Mouse (Mus musculus) midbrain, embryonic 12.5 days (tissue): ENCODE data around the gene Plscr3. TPM values are rescaled to one million over a fixed set of nuclear protein-coding genes. Genes with fewer than 3 reads are reported as not detected.

ENCODE experiments used
- ATAC-seq: fragments of 200-750 bp; cut with Nextera tagmentation; 2 replicates; pipeline ENCODE4 v1.8.0; 2017; ENCODE audit warnings: low read depth, moderate TSS enrichment, moderate library complexity; ENCODE audit not compliant: low FRiP score
- H3K27ac ChIP-seq: fragments of 300-500 bp; sonication (generic); replicated peaks from 2 replicates; pipeline ENCODE4 v1.5.1; 2016; ENCODE audit warnings: mild to moderate bottlenecking
- H3K27me3 ChIP-seq: fragments of 300-500 bp; sonication (generic); 2 replicates; pipeline ENCODE4 v1.6.1; 2016; ENCODE audit warnings: mild to moderate bottlenecking
- H3K36me3 ChIP-seq: fragments of 300-500 bp; sonication (generic); 2 replicates; pipeline ENCODE4 v1.6.1; 2016
- H3K4me1 ChIP-seq: fragments of 300-500 bp; sonication (generic); 2 replicates; pipeline ENCODE4 v1.6.1; 2016
- H3K4me2 ChIP-seq: fragments of 300-500 bp; sonication (generic); replicated peaks from 2 replicates; pipeline ENCODE4 v1.6.1; 2016; ENCODE audit warnings: mild to moderate bottlenecking, moderate library complexity
- H3K4me3 ChIP-seq: fragments of 300-500 bp; sonication (generic); 2 replicates; pipeline ENCODE4 v1.5.1; 2016; ENCODE audit warnings: mild to moderate bottlenecking
- H3K9ac ChIP-seq: fragments of 300-500 bp; sonication (generic); replicated peaks from 2 replicates; pipeline ENCODE4 v1.6.1; 2016; ENCODE audit warnings: mild to moderate bottlenecking, moderate library complexity
- H3K9me3 ChIP-seq: fragments of 300-500 bp; sonication (generic); 2 replicates; pipeline ENCODE4 v1.6.1; 2016; ENCODE audit warnings: mild to moderate bottlenecking
- WGBS: fragments of 180-500 bp; shearing (Covaris S2); methylation state at CpG from one replicate; pipeline ENCODE4 v1.1.7; 2016; 5-methylcytosine and 5-hydroxymethylcytosine counted together
- polyA plus RNA-seq: library from polyadenylated mRNA; unstranded; fragments of >200 nt; fragmentation: Nextera tagmentation; extraction: Ambion mirVana; gene quantifications from 2 replicates; pipeline ENCODE4 v1.2.1, GENCODE M21; 2016

Gene Plscr3
- 62.9 and 70.1 TPM in 2 replicates for polyA plus RNA-seq

DNA sequence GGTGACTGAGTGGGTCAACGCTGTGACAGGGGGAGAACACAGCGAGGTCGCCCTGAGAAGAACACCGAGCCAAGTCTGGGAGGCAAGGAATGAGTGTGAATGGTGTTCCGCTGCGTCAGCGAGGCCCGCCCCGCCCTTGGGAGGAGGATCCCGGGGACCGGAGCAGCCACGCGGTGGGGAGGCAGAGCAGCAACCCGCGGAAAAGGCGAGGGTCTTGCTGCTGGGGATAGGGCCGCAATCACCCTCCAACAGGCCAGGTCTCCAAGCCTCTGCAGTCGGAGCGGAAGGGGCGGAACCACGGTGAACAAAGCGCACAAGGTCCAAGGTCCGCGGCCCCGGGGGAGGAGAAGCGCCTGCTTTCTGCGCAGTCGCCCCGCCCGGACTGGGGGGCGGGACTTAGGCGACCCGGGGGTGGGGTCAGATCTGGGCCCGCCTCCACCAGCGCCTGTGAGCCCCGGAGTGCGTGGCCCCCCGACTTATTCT lies at the start of gene Plscr3:
Plscr3 (plus strand) TSS at position 179 of the 483 bp plus-strand sequence.
- ATAC-seq: peak; percentile 94
- no peaks in the 10 kb centered on the region for H3K27me3 ChIP-seq
- no peaks in the 10 kb centered on the region for H3K9me3 ChIP-seq
- peak within 1 kb of the TSS; percentile 95 for H3K27ac ChIP-seq
- WGBS: 1% methylated on average over 33 of the region's 38 CpGs
- H3K4me1 ChIP-seq: peaks cover 32% of the 10 kb centered on the region
- H3K36me3 ChIP-seq: peaks cover 35% of the 10 kb centered on the region
- H3K4me3 ChIP-seq: peak within 1 kb of the TSS; percentile 75
- peak within 1 kb of the TSS; percentile 84 for H3K9ac ChIP-seq
- H3K4me2 ChIP-seq: peak within 1 kb of the TSS; percentile 70

DNA sequence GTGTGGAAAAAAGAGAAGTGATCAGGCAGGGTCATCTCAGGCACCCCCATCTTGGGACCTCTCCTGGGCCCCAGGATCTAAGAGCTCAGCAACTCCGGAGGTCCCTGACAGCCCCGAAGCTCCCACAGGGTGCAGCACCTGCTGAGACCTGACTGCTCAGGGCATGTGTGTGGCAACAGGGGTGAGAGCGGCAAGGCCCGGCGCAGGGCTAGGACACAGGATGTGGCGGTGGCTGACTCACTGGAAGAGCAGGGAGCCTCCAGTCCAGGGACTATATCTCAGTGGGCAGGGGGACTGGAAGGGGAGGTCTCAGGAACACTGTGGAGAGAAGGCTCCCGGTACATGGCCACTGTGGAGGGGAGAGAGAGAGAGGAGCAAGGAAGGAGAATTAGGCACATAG lies 48.3 kb upstream of the Plscr3 start:
- Histone ChIP-seq H3K4me2 (no peak overlapping the region), H3K36me3 (no peaks in the 10 kb centered on the region), H3K4me3 (no peak overlapping the region), H3K27me3 (peaks cover 58% of the 10 kb centered on the region), H3K9ac (no peak overlapping the region), H3K27ac (no peak overlapping the region), H3K9me3 (no peaks in the 10 kb centered on the region), H3K4me1 (peaks cover 48% of the 10 kb centered on the region)
- 84% methylated on average over 7 of the region's 7 CpGs for WGBS
- no peak for ATAC-seq

DNA sequence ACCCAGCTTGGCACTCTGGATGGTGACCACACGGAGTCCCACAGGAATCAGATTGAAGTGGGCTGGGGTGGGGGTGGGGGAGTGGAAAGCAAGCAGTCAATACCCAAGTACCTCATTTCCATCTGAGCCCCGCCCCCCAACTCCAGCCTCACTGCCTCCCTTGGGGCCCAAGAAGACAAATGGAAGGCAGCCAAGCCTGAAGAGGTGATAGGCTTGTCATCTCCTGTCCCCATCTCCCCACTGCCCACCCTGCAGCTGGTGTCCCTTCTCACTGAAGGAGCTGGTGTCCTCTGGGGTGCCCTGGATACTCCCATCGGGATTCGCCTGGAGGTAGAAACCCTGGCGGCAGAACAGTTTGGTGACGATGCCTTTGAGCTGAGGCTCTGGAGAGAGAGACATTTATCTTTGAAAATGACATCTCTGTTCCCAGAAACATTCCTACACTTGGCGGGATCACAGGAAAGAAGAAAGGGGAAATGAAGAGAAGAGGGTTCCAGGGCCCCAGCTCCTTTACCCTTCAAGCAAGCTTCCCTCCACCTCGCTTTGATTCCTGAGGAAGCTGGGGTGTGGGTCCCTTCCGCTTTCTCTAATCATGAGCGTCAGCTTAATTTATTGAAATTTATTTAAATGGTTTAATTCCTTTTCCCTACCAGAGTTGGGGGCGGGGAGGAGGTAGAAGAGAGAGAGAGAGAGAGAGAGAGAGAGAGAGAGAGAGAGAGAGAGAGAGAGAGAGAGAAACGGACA lies 46.6 kb upstream of the Plscr3 start:
- Histone ChIP-seq H3K27me3 (peaks cover 65% of the 10 kb centered on the region), H3K4me2 (peak overlapping the region; percentile 96), H3K36me3 (no peaks in the 10 kb centered on the region), H3K4me1 (peaks cover 64% of the 10 kb centered on the region), H3K4me3 (peak overlapping the region; percentile 58), H3K9ac (peak overlapping the region; percentile 71), H3K9me3 (no peaks in the 10 kb centered on the region), H3K27ac (peak overlapping the region; percentile 87)
- WGBS: 18% methylated on average over 11 of the region's 12 CpGs
- ATAC-seq: no peak

DNA sequence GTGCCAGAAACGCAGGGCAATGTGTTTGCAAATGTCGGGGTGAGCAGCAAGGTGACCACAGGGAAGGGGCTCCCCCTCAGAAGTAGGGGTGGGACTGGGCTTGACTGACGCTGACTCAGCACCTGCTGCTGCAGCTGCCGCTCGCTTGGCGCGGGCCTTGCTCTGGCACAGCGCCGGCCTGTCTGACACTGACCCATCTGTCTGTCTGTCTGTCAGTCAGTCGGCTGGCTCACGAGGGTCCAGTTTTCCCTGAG lies 46.1 kb upstream of the Plscr3 start:
- Histone ChIP-seq H3K4me3 (peak overlapping the region; percentile 58), H3K36me3 (no peaks in the 10 kb centered on the region), H3K27me3 (peaks cover 70% of the 10 kb centered on the region), H3K27ac (peak overlapping the region; percentile 87), H3K9me3 (no peaks in the 10 kb centered on the region), H3K4me2 (peak overlapping the region; percentile 96), H3K4me1 (peaks cover 69% of the 10 kb centered on the region), H3K9ac (peak overlapping the region; percentile 71)
- 0% methylated on average over 11 of the region's 11 CpGs for WGBS
- peak; percentile 41 for ATAC-seq

DNA sequence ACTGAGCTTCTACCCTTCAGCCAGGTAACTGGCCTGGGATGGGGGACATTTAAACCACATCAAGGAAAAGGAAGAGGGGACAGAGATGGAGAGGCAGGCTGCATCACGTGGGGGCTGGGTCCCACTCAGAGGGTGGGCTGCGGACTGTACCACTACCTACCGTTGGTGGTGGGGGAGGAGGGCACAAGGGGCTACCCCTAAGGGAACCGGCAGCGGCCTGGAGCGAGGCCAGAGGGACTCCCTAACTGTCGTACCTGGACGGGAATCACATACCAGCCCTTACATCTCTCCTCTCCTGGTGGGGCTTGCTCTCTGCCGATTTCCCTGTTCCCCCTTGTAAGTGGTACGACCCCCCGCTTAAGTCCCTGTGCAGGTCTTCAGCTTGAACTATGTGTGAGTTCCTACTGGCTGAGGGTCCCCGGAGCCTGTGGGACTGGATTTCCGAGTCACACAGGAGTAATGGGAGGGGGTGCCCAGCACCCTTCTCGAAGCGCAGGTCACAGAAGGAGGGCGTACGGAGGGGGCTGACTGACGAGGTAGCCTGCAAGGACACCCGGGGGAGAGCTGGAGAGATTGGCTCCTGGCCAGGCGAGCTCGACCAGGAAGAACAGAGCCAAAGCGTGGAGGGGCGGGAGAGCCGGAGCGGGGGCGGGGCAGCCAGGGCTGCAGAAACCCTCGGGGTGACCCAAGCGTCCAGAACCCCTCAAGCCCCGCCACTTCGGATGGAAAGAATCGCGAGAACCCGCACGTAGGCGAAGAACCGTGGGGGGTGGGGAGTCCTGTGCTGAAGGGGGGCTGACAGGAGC lies 45.6 kb upstream of the Plscr3 start:
- Histone ChIP-seq H3K27me3 (peaks cover 74% of the 10 kb centered on the region), H3K4me1 (peaks cover 71% of the 10 kb centered on the region), H3K9ac (peak overlapping the region; percentile 71), H3K4me2 (peak overlapping the region; percentile 96), H3K36me3 (no peaks in the 10 kb centered on the region), H3K27ac (peak overlapping the region; percentile 87), H3K9me3 (no peaks in the 10 kb centered on the region), H3K4me3 (peak overlapping the region; percentile 58)
- WGBS: 0% methylated on average over 36 of the region's 36 CpGs
- peak; percentile 79 for ATAC-seq

DNA sequence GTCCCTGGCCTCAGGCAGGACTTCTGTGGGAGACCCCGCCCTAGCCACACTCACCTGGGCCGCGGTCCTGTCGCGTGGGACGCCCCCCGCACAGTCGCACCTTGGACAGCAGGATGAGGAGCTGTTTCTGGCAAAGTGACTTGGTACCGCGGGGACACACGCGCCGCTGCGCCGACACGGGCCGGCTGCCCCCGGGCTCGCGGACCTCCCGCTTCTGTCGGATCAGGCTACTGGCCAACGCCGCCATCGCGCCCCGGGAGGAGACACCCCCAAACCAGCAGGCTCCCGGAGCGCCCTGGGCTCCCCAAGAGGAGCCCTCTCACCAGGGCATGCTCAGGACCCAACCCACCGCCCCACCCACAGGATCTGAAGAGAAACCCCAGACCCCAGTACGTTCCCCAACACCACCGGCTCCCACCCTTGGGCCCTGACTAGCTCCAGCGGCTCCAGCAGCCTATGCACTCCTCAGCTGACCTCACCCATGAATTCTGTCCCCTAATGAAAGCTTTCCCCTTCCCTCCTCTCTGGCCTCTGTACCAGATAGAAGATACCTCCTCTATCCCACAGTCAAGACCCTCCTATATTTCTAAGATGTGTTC lies 44.7 kb upstream of the Plscr3 start, which contains the start of gene Fgf11:
Fgf11 (minus strand) TSS at position 479 of the 599 bp plus-strand sequence.
- peak within 1 kb of the TSS; percentile 71 for H3K9ac ChIP-seq
- H3K4me3 ChIP-seq: peak within 1 kb of the TSS; percentile 58
- peaks cover 74% of the 10 kb centered on the region for H3K27me3 ChIP-seq
- H3K27ac ChIP-seq: peak within 1 kb of the TSS; percentile 87
- no peaks in the 10 kb centered on the region for H3K36me3 ChIP-seq
- under 1% methylated on average over 26 of the region's 33 CpGs for WGBS
- H3K4me1 ChIP-seq: peaks cover 64% of the 10 kb centered on the region
- H3K9me3 ChIP-seq: no peaks in the 10 kb centered on the region
- peak within 1 kb of the TSS; percentile 96 for H3K4me2 ChIP-seq
- ATAC-seq: no peak

DNA sequence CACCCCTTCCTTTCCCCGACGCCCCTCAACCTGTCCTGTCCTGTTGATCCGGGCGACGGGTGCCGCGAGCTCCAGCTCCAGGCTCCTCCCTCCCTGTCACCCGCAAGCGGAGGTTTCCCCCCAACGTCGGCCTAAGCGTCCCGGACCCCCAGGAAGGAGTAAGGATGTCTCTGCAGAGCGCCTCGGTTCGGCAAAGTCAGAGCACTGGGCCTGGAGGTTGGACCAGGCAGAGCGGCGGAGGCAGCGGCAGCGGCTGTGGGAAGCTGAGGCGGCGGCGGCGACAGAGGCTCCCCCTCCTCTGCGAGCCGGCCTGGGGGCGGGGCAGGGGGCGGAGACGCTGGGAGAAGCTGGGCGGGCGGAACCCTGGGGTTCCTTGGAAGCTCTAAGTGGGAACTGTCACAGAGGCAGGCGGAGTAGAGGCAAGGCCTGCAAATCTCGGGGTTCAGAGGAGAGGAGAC lies 43.5 kb upstream of the Plscr3 start:
- Histone ChIP-seq H3K27ac (peak overlapping the region; percentile 60), H3K4me2 (peak overlapping the region; percentile 96), H3K9me3 (no peaks in the 10 kb centered on the region), H3K4me1 (peaks cover 64% of the 10 kb centered on the region), H3K27me3 (peaks cover 73% of the 10 kb centered on the region), H3K9ac (peak overlapping the region; percentile 69), H3K4me3 (peak overlapping the region; percentile 58), H3K36me3 (no peaks in the 10 kb centered on the region)
- WGBS: under 1% methylated on average over 32 of the region's 33 CpGs
- 0 out of 2 replicates have a peak, but pooled peaks have one; percentile 13 for ATAC-seq

DNA sequence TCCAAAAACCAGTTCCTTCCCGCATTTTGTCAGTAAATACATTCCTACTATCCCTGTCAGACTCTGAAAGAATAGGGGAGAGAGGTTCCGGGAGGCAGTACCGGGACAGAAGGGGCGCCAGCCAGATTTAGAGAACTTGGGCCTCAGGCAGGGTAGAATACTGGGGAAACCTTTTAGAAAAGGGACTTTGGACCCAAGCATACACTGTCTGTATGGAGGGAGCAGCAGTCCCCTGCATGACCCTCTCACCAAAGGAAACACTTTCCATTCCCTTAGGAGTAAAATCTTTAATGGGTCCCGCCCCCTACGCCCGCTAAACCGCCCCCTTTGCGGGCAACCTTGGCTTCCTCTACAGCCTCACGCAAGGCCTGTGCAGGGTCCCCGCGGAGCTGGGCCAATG lies 42.8 kb upstream of the Plscr3 start:
- Histone ChIP-seq H3K27ac (peak overlapping the region; percentile 60), H3K27me3 (peaks cover 71% of the 10 kb centered on the region), H3K4me2 (peak overlapping the region; percentile 96), H3K4me1 (peaks cover 64% of the 10 kb centered on the region), H3K4me3 (peak overlapping the region; percentile 58), H3K9me3 (no peaks in the 10 kb centered on the region), H3K36me3 (no peaks in the 10 kb centered on the region), H3K9ac (peak overlapping the region; percentile 69)
- 0 out of 2 replicates have a peak, but pooled peaks have one; percentile 4 for ATAC-seq
- 3% methylated on average over 12 of the region's 12 CpGs for WGBS

DNA sequence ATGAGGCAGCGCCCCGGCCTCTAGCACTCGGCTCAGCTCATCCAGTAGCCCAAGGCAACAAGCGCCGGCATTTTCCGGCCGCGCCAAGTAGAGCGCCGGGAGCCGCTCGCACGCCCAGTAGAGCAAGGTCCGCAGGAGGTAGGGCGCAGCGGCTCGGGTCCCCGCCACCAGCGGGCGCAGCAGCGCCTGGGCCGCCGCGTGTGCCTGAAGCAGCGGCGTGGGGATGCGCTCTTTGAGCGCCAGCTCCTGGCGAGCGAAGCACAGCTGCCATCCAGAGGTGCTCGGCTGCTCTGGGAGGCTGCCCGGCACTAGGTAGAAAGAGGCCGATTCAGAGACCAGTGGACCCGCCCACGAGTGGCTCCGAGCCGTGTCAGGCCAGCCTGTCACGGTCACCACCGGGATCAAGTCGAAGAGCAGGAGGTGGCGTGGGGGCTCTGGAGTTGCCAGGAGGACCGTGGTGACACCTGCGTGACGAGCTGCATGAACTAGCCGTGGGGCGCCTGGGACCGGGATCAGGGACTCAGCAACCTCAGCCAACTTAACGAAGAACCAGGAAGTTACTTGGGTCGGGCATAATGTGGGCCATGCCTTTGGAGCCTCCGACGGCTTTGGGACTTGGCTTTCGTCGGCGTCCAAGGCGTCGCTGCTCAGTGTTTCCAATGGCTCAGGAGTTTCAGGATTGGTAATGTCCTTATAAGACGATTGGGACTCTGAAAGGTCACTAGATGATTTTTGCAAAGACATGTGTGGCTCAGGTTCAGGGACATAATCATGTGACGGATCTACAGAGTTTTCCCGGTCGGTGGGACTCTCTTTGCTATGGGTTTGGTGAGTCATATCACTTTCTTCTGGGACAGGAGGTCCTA lies 42.2 kb upstream of the Plscr3 start:
- Histone ChIP-seq H3K4me3 (peak overlapping the region; percentile 58), H3K9me3 (no peaks in the 10 kb centered on the region), H3K27ac (peak overlapping the region; percentile 35), H3K4me2 (peak overlapping the region; percentile 96), H3K4me1 (peaks cover 61% of the 10 kb centered on the region), H3K9ac (peak overlapping the region; percentile 69), H3K27me3 (peaks cover 68% of the 10 kb centered on the region), H3K36me3 (no peaks in the 10 kb centered on the region)
- peak; percentile 35; the same call in 1 of the 2 replicates for ATAC-seq
- 1% methylated on average over 58 of the region's 60 CpGs for WGBS

DNA sequence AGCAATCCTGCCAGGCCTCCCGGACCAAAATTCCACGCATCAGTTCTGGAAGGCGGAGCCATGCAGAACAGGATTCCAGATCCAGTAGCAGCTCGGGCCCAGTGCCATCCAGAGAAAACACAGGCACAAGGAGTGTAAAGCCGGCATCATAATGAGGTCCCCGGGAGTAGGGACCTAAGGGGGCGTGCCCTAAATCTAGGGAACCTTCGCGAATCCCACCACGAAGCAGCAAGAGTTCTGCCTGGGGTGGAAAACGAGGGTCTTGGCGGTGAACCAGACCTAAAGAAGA lies 41.6 kb upstream of the Plscr3 start:
- peaks cover 55% of the 10 kb centered on the region for H3K4me1 ChIP-seq
- H3K4me3 ChIP-seq: 0 out of 2 replicates have a peak overlapping the region, but pooled peaks have one; percentile 58
- H3K27ac ChIP-seq: no peak overlapping the region
- no peak for ATAC-seq
- WGBS: 7% methylated on average over 12 of the region's 12 CpGs
- H3K9ac ChIP-seq: no peak overlapping the region
- peak overlapping the region; percentile 96 for H3K4me2 ChIP-seq
- H3K36me3 ChIP-seq: no peaks in the 10 kb centered on the region
- peaks cover 68% of the 10 kb centered on the region for H3K27me3 ChIP-seq
- H3K9me3 ChIP-seq: no peaks in the 10 kb centered on the region
